Mouse (Mus musculus) gastrocnemius, adult 8-10 months (tissue): Measurements from ENCODE around the gene Flt3. TPM values are rescaled to one million over a fixed set of nuclear protein-coding genes. Genes with fewer than 3 reads are reported as not detected.

Source experiments
- DNase-seq, 2 experiments: peaks; one replicate each; pipeline ENCODE4 v3.0.0; 2022; ENCODE audit warnings: low spot score in 2 of 2
- microRNA-seq: library from miRNA; unstranded; fragments of <30 nt; microRNA quantifications from one replicate; pipeline ENCODE4 v1.2.0, GENCODE M21; 2022
- total RNA-seq, 4 experiments: library from RNA; stranded (reverse); gene quantifications; 2 replicates each; pipeline ENCODE4 v1.2.4; 2022

Gene Flt3
- total RNA-seq, 4 experiments from 2014 or later = not detected

- DNase-seq = no peak
These were observed 108.4 kb downstream of the Flt3 start for GRCm38 (mm10) chr5:147291764-147292505.

- no peak for DNase-seq
These were observed 115.9 kb downstream of the Flt3 start for GRCm38 (mm10) chr5:147284365-147284764.

Small RNAs within 50 kb of the gene (microRNA-seq; reads per million reads assigned to microRNA genes)
- not detected for gene Mir7k

Other genes with a start within 250 kb of the Flt3 start
- not detected for gene Gsx1, start 211.8 kb downstream of the Flt3 start, total RNA-seq
- gene Pdx1, start 130.5 kb downstream of the Flt3 start, total RNA-seq = not detected
- not detected for gene Cdx2, start 93.2 kb downstream of the Flt3 start, total RNA-seq
- gene Urad, start 78.0 kb downstream of the Flt3 start, total RNA-seq = not detected
- 10 to 100 TPM; 12.9 to 18.4 (median 15.4) TPM for gene Pan3, start 29.7 kb upstream of the Flt3 start, total RNA-seq